Mouse (Mus musculus) cerebellum, adult 2 months (tissue): ENCODE data around the gene Gm10964.

Experiments used
- CTCF ChIP-seq: fragments of 200-500 bp; IDR thresholded peaks from 2 replicates; pipeline ENCODE4 v1.5.1; 2011; ENCODE audit warnings: low read depth, mild to moderate bottlenecking, control low read depth, low read length, moderate library complexity, borderline replicate concordance; ENCODE audit not compliant: insufficient read depth
- POLR2A ChIP-seq: fragments of 200-500 bp; IDR thresholded peaks from 2 replicates; pipeline ENCODE4 v1.6.1; 2011; ENCODE audit warnings: low read length, control low read depth, borderline replicate concordance; ENCODE audit not compliant: insufficient read depth

DNA sequence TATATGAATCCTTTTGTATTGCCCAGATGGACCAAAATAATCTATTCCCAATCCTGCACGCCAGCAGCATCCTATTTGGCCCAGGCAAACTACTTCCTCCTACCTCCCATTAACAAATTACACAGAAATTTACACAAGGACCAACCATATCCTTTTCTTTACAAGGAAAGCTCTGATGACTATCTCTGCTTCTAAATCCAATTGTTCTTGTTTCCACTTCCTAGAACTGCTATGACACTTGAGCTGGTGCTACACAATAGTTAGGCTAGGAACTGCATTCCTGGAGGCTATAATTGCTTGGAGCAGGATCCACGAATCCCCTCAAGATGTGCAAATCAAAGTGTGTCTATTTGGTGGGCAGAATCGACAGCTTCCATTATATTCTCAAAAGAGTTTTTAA lies 27.6 kb downstream of the Gm10964 start:
- TF ChIP-seq POLR2A (no peak), CTCF (no peak)
